Mouse (Mus musculus) kidney, adult 2 months (tissue): ENCODE measurements around the gene Rbm20.

Experiments used
- CTCF ChIP-seq: fragments of 200-500 bp; conservative IDR thresholded peaks from 2 replicates; pipeline ENCODE4 v1.5.1; 2011; ENCODE audit warnings: low read depth, mild to moderate bottlenecking, control low read depth, low read length, moderate library complexity, mixed read lengths; ENCODE audit not compliant: insufficient read depth, insufficient read length
- POLR2A ChIP-seq: fragments of 200-500 bp; IDR thresholded peaks from one replicate; pipeline ENCODE4 v1.6.1; 2011; ENCODE audit warnings: low read depth, low read length, control low read depth

- TF ChIP-seq POLR2A (no peak), CTCF (no peak)
Observed at GRCm38 (mm10) chr19:53785352-53785751, 108.2 kb downstream of the Rbm20 start.
